Mouse (Mus musculus): ENCODE measurements around the gene Dlgap4. TPM values are rescaled to one million over a fixed set of nuclear protein-coding genes. Genes with fewer than 3 reads are reported as not detected.

The Dlgap4 gene
- total and polyA plus RNA-seq, 3 experiments, result 31.3 to 61.5 (median 32.5) TPM

GRCm38 (mm10) chr2:156576850-156577587 is 36.5 kb upstream of the Dlgap4 start:
- intact Hi-C loops (cut with DNase I), result no loop called here
- TF ChIP-seq POLR2A (IDR thresholded peaks at IDR 0.05; ENCODE audit: insufficient read depth, low read depth, low read length) (no peak), CTCF (IDR thresholded peaks at IDR 0.05) (no peak)
- H3K36me3 ChIP-seq (ENCODE audit: control insufficient read depth, insufficient read depth, low read length), result no peaks in the 10 kb centered on the region
- no peaks in the 10 kb centered on the region for H3K4me1 ChIP-seq (ENCODE audit: control insufficient read depth, insufficient read depth, low read length)
- 76% methylated on average over 7 of the region's 7 CpGs for WGBS
- H3K4me3 ChIP-seq, result no peak overlapping the region
- DNase-seq, result no peak
- H3K79me2 ChIP-seq (replicated peaks; ENCODE audit: control insufficient read depth, insufficient read depth, low read length), result no peaks in the 10 kb centered on the region
- no peak overlapping the region for H3K9ac ChIP-seq (ENCODE audit: low read depth, low read length)
- no peak overlapping the region for H3K27ac ChIP-seq
- H3K27me3 ChIP-seq (ENCODE audit: control insufficient read depth, insufficient read depth, low read length), result no peaks in the 10 kb centered on the region

- Histone ChIP-seq H3K79me2 (replicated peaks; ENCODE audit: control insufficient read depth, insufficient read depth, low read length) (no peaks in the 10 kb centered on the region), H3K4me1 (ENCODE audit: control insufficient read depth, insufficient read depth, low read length) (peaks cover 3% of the 10 kb centered on the region; the same call in 1 of the 2 replicates), H3K9ac (ENCODE audit: low read depth, low read length) (no peak overlapping the region), H3K4me3 (no peak overlapping the region), H3K27ac (no peak overlapping the region), H3K36me3 (ENCODE audit: control insufficient read depth, insufficient read depth, low read length) (no peaks in the 10 kb centered on the region), H3K27me3 (ENCODE audit: control insufficient read depth, insufficient read depth, low read length) (no peaks in the 10 kb centered on the region)
- TF ChIP-seq EP300 (IDR thresholded peaks at IDR 0.05; ENCODE audit: insufficient read depth, low read depth, low read length) (no peak), POLR2A (IDR thresholded peaks at IDR 0.05; ENCODE audit: insufficient read depth, low read depth, low read length) (no peak), CTCF (IDR thresholded peaks at IDR 0.05) (no peak)
- no peak for DNase-seq
- intact Hi-C loops (cut with DNase I), result no loop called here
- 73% methylated on average over 5 of the region's 5 CpGs for WGBS
Observed at GRCm38 (mm10) chr2:156580507-156580906, 33.0 kb upstream of the Dlgap4 start.

- intact Hi-C loops (cut with DNase I), result no loop called here
- H3K4me1 ChIP-seq (ENCODE audit: control insufficient read depth, insufficient read depth, low read length), result peaks cover 3% of the 10 kb centered on the region; the same call in 1 of the 2 replicates
- H3K27me3 ChIP-seq (ENCODE audit: control insufficient read depth, insufficient read depth, low read length), result no peaks in the 10 kb centered on the region
- TF ChIP-seq EP300 (IDR thresholded peaks at IDR 0.05; ENCODE audit: insufficient read depth, low read depth, low read length) (no peak), POLR2A (IDR thresholded peaks at IDR 0.05; ENCODE audit: insufficient read depth, low read depth, low read length) (no peak), CTCF (IDR thresholded peaks at IDR 0.05) (no peak)
- DNase-seq, result no peak
- H3K4me3 ChIP-seq, result no peak overlapping the region
- no peaks in the 10 kb centered on the region for H3K36me3 ChIP-seq (ENCODE audit: control insufficient read depth, insufficient read depth, low read length)
- no peaks in the 10 kb centered on the region for H3K79me2 ChIP-seq (replicated peaks; ENCODE audit: control insufficient read depth, insufficient read depth, low read length)
- no peak overlapping the region for H3K9ac ChIP-seq (ENCODE audit: low read depth, low read length)
- WGBS, result 48% methylated on average over 10 of the region's 10 CpGs
- no peak overlapping the region for H3K27ac ChIP-seq
Observed at GRCm38 (mm10) chr2:156581244-156581643, 32.3 kb upstream of the Dlgap4 start.

- WGBS, result 43% methylated on average over 10 of the region's 10 CpGs
- Histone ChIP-seq H3K4me1 (ENCODE audit: control insufficient read depth, insufficient read depth, low read length) (peaks cover 3% of the 10 kb centered on the region; the same call in 1 of the 2 replicates), H3K4me3 (no peak overlapping the region), H3K36me3 (ENCODE audit: control insufficient read depth, insufficient read depth, low read length) (no peaks in the 10 kb centered on the region), H3K27me3 (ENCODE audit: control insufficient read depth, insufficient read depth, low read length) (no peaks in the 10 kb centered on the region), H3K9ac (ENCODE audit: low read depth, low read length) (no peak overlapping the region), H3K27ac (peak overlapping the region; percentile 78), H3K79me2 (replicated peaks; ENCODE audit: control insufficient read depth, insufficient read depth, low read length) (no peaks in the 10 kb centered on the region)
- TF ChIP-seq EP300 (IDR thresholded peaks at IDR 0.05; ENCODE audit: insufficient read depth, low read depth, low read length) (no peak), POLR2A (IDR thresholded peaks at IDR 0.05; ENCODE audit: insufficient read depth, low read depth, low read length) (0 out of 2 replicates have a peak, but pooled peaks have one; percentile 12)
- intact Hi-C loops (cut with DNase I), result no loop called here
- peak in 1 of 2 experiments; percentile 45 for DNase-seq
Observed at GRCm38 (mm10) chr2:156582887-156583286, 30.6 kb upstream of the Dlgap4 start.

GRCm38 (mm10) chr2:156584154-156584796 is 29.2 kb upstream of the Dlgap4 start:
- Histone ChIP-seq H3K79me2 (replicated peaks; ENCODE audit: control insufficient read depth, insufficient read depth, low read length) (no peaks in the 10 kb centered on the region), H3K4me3 (no peak overlapping the region), H3K27ac (peak overlapping the region; percentile 78), H3K27me3 (ENCODE audit: control insufficient read depth, insufficient read depth, low read length) (no peaks in the 10 kb centered on the region), H3K36me3 (ENCODE audit: control insufficient read depth, insufficient read depth, low read length) (no peaks in the 10 kb centered on the region), H3K4me1 (ENCODE audit: control insufficient read depth, insufficient read depth, low read length) (peaks cover 3% of the 10 kb centered on the region; the same call in 1 of the 2 replicates), H3K9ac (ENCODE audit: low read depth, low read length) (no peak overlapping the region)
- TF ChIP-seq EP300 (IDR thresholded peaks at IDR 0.05; ENCODE audit: insufficient read depth, low read depth, low read length) (no peak), CTCF (IDR thresholded peaks at IDR 0.05) (peak; percentile 66), POLR2A (IDR thresholded peaks at IDR 0.05; ENCODE audit: insufficient read depth, low read depth, low read length) (no peak)
- WGBS, result 46% methylated on average over 11 of the region's 11 CpGs
- DNase-seq, result peak; percentile 17 to 47
- intact Hi-C loops (cut with DNase I), result loop anchor here (1.0 kb wide), 1 partner anchor 121 kb away; no protein-coding TSS in a partner anchor
